Mouse (Mus musculus): ENCODE measurements at regions not wholly inside any gene's neighbourhood (a gene's known extent, or its start where the extent isn't known, plus 50 kb on each side); places are given as distances from the start of the nearest gene placed in this dataset.

GRCm38 (mm10) chr9:78872561-78872960 lies 257.2 kb downstream of the Cd109 start:
- WGBS, result 16% methylated on average over 2 of the region's 2 CpGs
- H3K79me2 ChIP-seq (replicated peaks; ENCODE audit: control insufficient read depth, insufficient read depth, low read length), result no peaks in the 10 kb centered on the region
- H3K4me3 ChIP-seq, result no peak overlapping the region
- H3K27me3 ChIP-seq (ENCODE audit: control insufficient read depth, insufficient read depth, low read length), result no peaks in the 10 kb centered on the region
- no peaks in the 10 kb centered on the region; the same call in 1 of the 2 replicates for H3K4me1 ChIP-seq (ENCODE audit: control insufficient read depth, insufficient read depth, low read length)
- H3K9ac ChIP-seq (ENCODE audit: low read depth, low read length), result no peak overlapping the region
- no peaks in the 10 kb centered on the region for H3K36me3 ChIP-seq (ENCODE audit: control insufficient read depth, insufficient read depth, low read length)
- TF ChIP-seq POLR2A (IDR thresholded peaks at IDR 0.05; ENCODE audit: insufficient read depth, low read depth, low read length) (no peak), EP300 (IDR thresholded peaks at IDR 0.05; ENCODE audit: insufficient read depth, low read depth, low read length) (no peak), CTCF (IDR thresholded peaks at IDR 0.05) (no peak)
- intact Hi-C loops (cut with DNase I), result no loop called here
- no peak overlapping the region for H3K27ac ChIP-seq
- DNase-seq, result no peak

GRCm38 (mm10) chr9:78879955-78880642 lies 264.8 kb downstream of the Cd109 start:
- intact Hi-C loops (cut with DNase I), result no loop called here
- no peak for DNase-seq
- H3K79me2 ChIP-seq (replicated peaks; ENCODE audit: control insufficient read depth, insufficient read depth, low read length), result no peaks in the 10 kb centered on the region
- no peak overlapping the region for H3K4me3 ChIP-seq
- no peak overlapping the region for H3K27ac ChIP-seq
- WGBS, result 54% methylated on average over 6 of the region's 6 CpGs
- no peaks in the 10 kb centered on the region for H3K27me3 ChIP-seq (ENCODE audit: control insufficient read depth, insufficient read depth, low read length)
- no peaks in the 10 kb centered on the region; the same call in 1 of the 2 replicates for H3K4me1 ChIP-seq (ENCODE audit: control insufficient read depth, insufficient read depth, low read length)
- no peaks in the 10 kb centered on the region for H3K36me3 ChIP-seq (ENCODE audit: control insufficient read depth, insufficient read depth, low read length)
- H3K9ac ChIP-seq (ENCODE audit: low read depth, low read length), result no peak overlapping the region
- no peak for TF ChIP-seq CTCF (IDR thresholded peaks at IDR 0.05)
- TF ChIP-seq EP300 (IDR thresholded peaks at IDR 0.05; ENCODE audit: insufficient read depth, low read depth, low read length), result no peak
- TF ChIP-seq POLR2A (IDR thresholded peaks at IDR 0.05; ENCODE audit: insufficient read depth, low read depth, low read length), result no peak

GRCm38 (mm10) chr9:78880643-78881306 lies 265.4 kb downstream of the Cd109 start:
- no peak overlapping the region for H3K27ac ChIP-seq
- no peaks in the 10 kb centered on the region for H3K27me3 ChIP-seq (ENCODE audit: control insufficient read depth, insufficient read depth, low read length)
- H3K79me2 ChIP-seq (replicated peaks; ENCODE audit: control insufficient read depth, insufficient read depth, low read length), result no peaks in the 10 kb centered on the region
- H3K4me1 ChIP-seq (ENCODE audit: control insufficient read depth, insufficient read depth, low read length), result no peaks in the 10 kb centered on the region; the same call in 1 of the 2 replicates
- H3K4me3 ChIP-seq, result no peak overlapping the region
- DNase-seq, result no peak
- no peaks in the 10 kb centered on the region for H3K36me3 ChIP-seq (ENCODE audit: control insufficient read depth, insufficient read depth, low read length)
- no peak for TF ChIP-seq CTCF (IDR thresholded peaks at IDR 0.05)
- intact Hi-C loops (cut with DNase I), result no loop called here
- 75% methylated on average over 4 of the region's 4 CpGs for WGBS
- no peak overlapping the region for H3K9ac ChIP-seq (ENCODE audit: low read depth, low read length)

GRCm38 (mm10) chr9:78881307-78881790 lies 266.0 kb downstream of the Cd109 start:
- Histone ChIP-seq H3K9ac (ENCODE audit: low read depth, low read length) (no peak overlapping the region), H3K27ac (no peak overlapping the region), H3K36me3 (ENCODE audit: control insufficient read depth, insufficient read depth, low read length) (no peaks in the 10 kb centered on the region), H3K79me2 (replicated peaks; ENCODE audit: control insufficient read depth, insufficient read depth, low read length) (no peaks in the 10 kb centered on the region), H3K4me1 (ENCODE audit: control insufficient read depth, insufficient read depth, low read length) (no peaks in the 10 kb centered on the region; the same call in 1 of the 2 replicates), H3K27me3 (ENCODE audit: control insufficient read depth, insufficient read depth, low read length) (no peaks in the 10 kb centered on the region), H3K4me3 (no peak overlapping the region)
- intact Hi-C loops (cut with DNase I), result no loop called here
- no peak for TF ChIP-seq POLR2A (IDR thresholded peaks at IDR 0.05; ENCODE audit: insufficient read depth, low read depth, low read length)
- DNase-seq, result no peak
- WGBS, result 77% methylated on average over 5 of the region's 5 CpGs

- 55% methylated on average over 9 of the region's 9 CpGs for WGBS
- Histone ChIP-seq H3K9ac (ENCODE audit: low read depth, low read length) (no peak overlapping the region), H3K4me1 (ENCODE audit: control insufficient read depth, insufficient read depth, low read length) (no peaks in the 10 kb centered on the region), H3K27ac (no peak overlapping the region), H3K4me3 (no peak overlapping the region), H3K36me3 (ENCODE audit: control insufficient read depth, insufficient read depth, low read length) (no peaks in the 10 kb centered on the region), H3K27me3 (ENCODE audit: control insufficient read depth, insufficient read depth, low read length) (no peaks in the 10 kb centered on the region), H3K79me2 (replicated peaks; ENCODE audit: control insufficient read depth, insufficient read depth, low read length) (no peaks in the 10 kb centered on the region)
- TF ChIP-seq EP300 (IDR thresholded peaks at IDR 0.05; ENCODE audit: insufficient read depth, low read depth, low read length) (no peak), POLR2A (IDR thresholded peaks at IDR 0.05; ENCODE audit: insufficient read depth, low read depth, low read length) (no peak), CTCF (IDR thresholded peaks at IDR 0.05) (no peak)
- intact Hi-C loops (cut with DNase I), result no loop called here
- DNase-seq, result no peak
Observed at GRCm38 (mm10) chr9:78903211-78903610, 287.9 kb downstream of the Cd109 start.

GRCm38 (mm10) chr9:78917336-78917735 lies 302.0 kb downstream of the Cd109 start:
- 88% methylated on average over 1 of the region's 1 CpGs for WGBS
- intact Hi-C loops (cut with DNase I), result no loop called here

More at GRCm38 (mm10) chr9:78917336-78917735, 302.0 kb downstream of the Cd109 start:
- Histone ChIP-seq H3K36me3 (ENCODE audit: control insufficient read depth, insufficient read depth, low read length) (no peaks in the 10 kb centered on the region), H3K27me3 (ENCODE audit: control insufficient read depth, insufficient read depth, low read length) (no peaks in the 10 kb centered on the region), H3K27ac (no peak overlapping the region), H3K9ac (ENCODE audit: low read depth, low read length) (no peak overlapping the region), H3K4me3 (no peak overlapping the region), H3K4me1 (ENCODE audit: control insufficient read depth, insufficient read depth, low read length) (no peaks in the 10 kb centered on the region), H3K79me2 (replicated peaks; ENCODE audit: control insufficient read depth, insufficient read depth, low read length) (no peaks in the 10 kb centered on the region)
- TF ChIP-seq CTCF (IDR thresholded peaks at IDR 0.05) (no peak), POLR2A (IDR thresholded peaks at IDR 0.05; ENCODE audit: insufficient read depth, low read depth, low read length) (no peak), EP300 (IDR thresholded peaks at IDR 0.05; ENCODE audit: insufficient read depth, low read depth, low read length) (no peak)
- DNase-seq, result no peak

Measured in heart, adult 2 months (tissue).